Mouse (Mus musculus): Measurements from ENCODE around the gene Tnnc1.

Gene Tnnc1

GRCm38 (mm10) chr14:31244777-31245176 is 36.7 kb downstream of the Tnnc1 start:
- peaks cover 4% of the 10 kb centered on the region; the same call in 1 of the 2 replicates for H3K36me3 ChIP-seq (ENCODE audit: control insufficient read depth, insufficient read depth, low read length, poor library complexity, severe bottlenecking)

GRCm38 (mm10) chr14:31245946-31246345 is 37.8 kb downstream of the Tnnc1 start:
- Histone ChIP-seq H3K27me3 (ENCODE audit: control insufficient read depth, insufficient read depth, low read length, poor library complexity, severe bottlenecking) (no peaks in the 10 kb centered on the region), H3K36me3 (ENCODE audit: control insufficient read depth, insufficient read depth, low read length, poor library complexity, severe bottlenecking) (no peaks in the 10 kb centered on the region)
- no peak for DNase-seq (ENCODE audit: low read depth, low spot score)

More at GRCm38 (mm10) chr14:31244777-31245176, 36.7 kb downstream of the Tnnc1 start:
- H3K27me3 ChIP-seq (ENCODE audit: control insufficient read depth, insufficient read depth, low read length, poor library complexity, severe bottlenecking) = no peaks in the 10 kb centered on the region
- no peak for DNase-seq (ENCODE audit: low read depth, low spot score)

DNA sequence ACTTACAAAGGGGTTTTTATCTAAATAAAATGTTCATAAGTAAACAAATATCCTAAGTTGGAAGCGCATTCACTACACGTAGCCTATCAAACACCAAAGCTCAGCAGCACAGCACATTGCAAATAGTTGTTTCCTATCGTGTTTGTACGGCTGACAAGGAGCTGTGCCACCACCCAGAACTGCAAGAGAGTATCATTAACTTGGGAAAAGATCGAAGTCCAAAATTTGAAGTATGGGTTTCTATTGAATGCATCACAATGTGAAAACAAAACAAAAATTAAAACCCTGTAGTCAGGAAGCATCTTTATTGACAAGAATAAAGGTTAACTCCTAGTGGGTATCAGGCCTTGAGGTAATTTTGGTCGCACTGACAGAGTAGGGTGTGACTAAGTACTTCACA is 40.3 kb downstream of the Tnnc1 start:
- no peak for DNase-seq (ENCODE audit: low read depth, low spot score)
- H3K27me3 ChIP-seq (ENCODE audit: control insufficient read depth, insufficient read depth, low read length, poor library complexity, severe bottlenecking) = no peaks in the 10 kb centered on the region
- H3K36me3 ChIP-seq (ENCODE audit: control insufficient read depth, insufficient read depth, low read length, poor library complexity, severe bottlenecking) = peaks cover 2% of the 10 kb centered on the region; the same call in 1 of the 2 replicates

GRCm38 (mm10) chr14:31250222-31251083 is 42.3 kb downstream of the Tnnc1 start:
- H3K27me3 ChIP-seq (ENCODE audit: control insufficient read depth, insufficient read depth, low read length, poor library complexity, severe bottlenecking) = no peaks in the 10 kb centered on the region
- no peak for DNase-seq (ENCODE audit: low read depth, low spot score)
- peaks cover 5% of the 10 kb centered on the region for H3K36me3 ChIP-seq (ENCODE audit: control insufficient read depth, insufficient read depth, low read length, poor library complexity, severe bottlenecking)

DNA sequence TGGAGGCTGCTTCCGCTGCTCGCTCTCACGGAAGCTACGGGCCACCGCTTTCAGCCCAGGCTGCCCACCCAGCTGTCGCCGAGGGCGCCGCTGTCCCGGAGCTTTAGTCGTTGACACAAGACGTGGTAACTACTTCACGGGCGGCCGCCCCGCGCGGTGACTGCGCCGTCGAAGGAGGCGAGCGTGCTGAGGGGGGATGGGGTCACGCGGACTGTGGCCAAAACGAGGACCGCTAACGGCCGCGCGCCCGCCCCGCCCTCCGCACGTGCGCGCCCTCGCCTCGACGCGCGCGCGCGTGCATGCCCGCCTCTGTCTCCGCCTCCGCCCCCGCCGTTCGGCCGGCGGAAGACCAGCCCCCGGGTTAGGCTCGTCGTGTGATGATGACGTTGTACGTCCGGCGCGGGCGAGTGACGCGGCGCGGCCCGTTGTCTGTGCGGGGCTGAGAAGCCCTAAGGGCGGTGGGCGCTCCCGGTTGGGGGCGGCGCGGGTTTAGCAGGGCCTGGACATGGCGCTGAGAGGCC is 43.0 kb downstream of the Tnnc1 start, which contains the start of the genes Phf7 and Bap1:
TSS of gene Phf7 (minus strand) at position 234 of the 521 bp plus-strand sequence.
TSS of gene Bap1 (plus strand) at position 367 of the 521 bp plus-strand sequence.
- DNase-seq (ENCODE audit: low read depth, low spot score) = peak; percentile 96
- Histone ChIP-seq H3K27me3 (ENCODE audit: control insufficient read depth, insufficient read depth, low read length, poor library complexity, severe bottlenecking) (no peaks in the 10 kb centered on the region), H3K36me3 (ENCODE audit: control insufficient read depth, insufficient read depth, low read length, poor library complexity, severe bottlenecking) (peaks cover 7% of the 10 kb centered on the region)

DNA sequence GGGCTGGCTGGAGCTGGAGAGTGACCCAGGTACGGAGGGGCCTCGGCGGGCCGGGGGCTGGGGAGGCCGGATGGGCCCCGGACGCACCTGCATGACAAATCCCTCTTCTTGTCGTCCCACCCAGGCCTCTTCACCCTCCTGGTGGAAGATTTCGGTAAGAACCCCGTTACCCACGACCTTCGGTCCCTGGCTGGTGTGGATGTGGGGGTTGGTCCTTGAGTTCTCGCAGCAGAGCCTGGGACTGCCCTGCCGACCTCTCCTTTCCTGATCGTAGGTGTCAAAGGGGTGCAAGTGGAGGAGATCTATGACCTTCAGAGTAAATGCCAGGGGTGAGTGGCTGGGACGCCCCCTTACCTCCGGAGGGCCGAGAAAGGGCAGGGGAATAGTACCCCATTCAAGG is 43.5 kb downstream of the Tnnc1 start:
- DNase-seq (ENCODE audit: low read depth, low spot score) = no peak
- no peaks in the 10 kb centered on the region for H3K27me3 ChIP-seq (ENCODE audit: control insufficient read depth, insufficient read depth, low read length, poor library complexity, severe bottlenecking)

DNA sequence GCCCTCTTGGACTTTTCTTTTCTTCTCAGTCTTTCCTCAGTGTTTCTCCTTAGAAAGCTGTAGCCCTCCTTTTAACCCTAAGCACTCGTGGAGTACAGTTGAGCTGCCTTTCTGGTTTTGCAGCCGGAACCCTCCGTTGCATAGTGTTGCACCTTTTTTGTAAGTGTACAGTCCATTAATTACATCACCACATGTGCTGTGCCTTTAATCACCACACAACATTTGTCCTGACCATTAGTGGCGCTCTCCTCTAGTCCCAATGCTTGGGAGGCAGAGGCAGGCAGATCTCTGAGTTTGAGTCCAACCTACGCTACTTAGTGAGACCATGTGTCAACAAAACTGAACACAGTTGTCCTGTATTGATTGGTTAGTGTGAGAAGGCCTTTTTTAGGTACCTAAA is 44.0 kb downstream of the Tnnc1 start:
- no peak for DNase-seq (ENCODE audit: low read depth, low spot score)
- peaks cover 16% of the 10 kb centered on the region for H3K36me3 ChIP-seq (ENCODE audit: control insufficient read depth, insufficient read depth, low read length, poor library complexity, severe bottlenecking)
- no peaks in the 10 kb centered on the region for H3K27me3 ChIP-seq (ENCODE audit: control insufficient read depth, insufficient read depth, low read length, poor library complexity, severe bottlenecking)

More for the DNA sequence above, 43.5 kb downstream of the Tnnc1 start:
- peaks cover 12% of the 10 kb centered on the region for H3K36me3 ChIP-seq (ENCODE audit: control insufficient read depth, insufficient read depth, low read length, poor library complexity, severe bottlenecking)

DNA sequence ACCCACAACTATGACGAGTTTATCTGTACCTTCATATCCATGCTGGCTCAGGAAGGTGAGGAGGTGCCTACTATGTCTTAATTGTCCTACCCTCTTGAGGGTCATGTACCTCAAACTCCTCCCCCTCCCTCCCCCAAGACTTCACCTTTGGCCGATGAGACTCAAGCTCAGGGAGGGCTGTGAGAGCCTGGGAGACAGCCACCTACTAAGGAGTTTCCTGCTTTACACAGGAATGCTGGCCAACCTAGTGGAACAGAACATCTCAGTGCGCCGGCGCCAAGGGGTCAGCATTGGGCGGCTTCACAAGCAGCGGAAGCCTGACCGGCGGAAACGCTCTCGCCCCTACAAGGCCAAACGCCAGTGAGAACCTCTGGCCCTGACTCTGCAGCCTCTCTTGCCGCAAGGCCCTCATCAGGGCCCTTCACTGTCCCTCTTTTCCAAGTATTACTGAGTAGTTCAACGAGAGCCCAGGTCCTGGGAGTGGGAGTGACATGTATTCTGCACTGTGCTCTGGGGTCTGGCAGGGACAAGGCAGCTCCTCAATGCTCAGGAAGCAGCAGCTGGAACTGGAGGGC is 50.5 kb downstream of the Tnnc1 start:
- H3K27me3 ChIP-seq (ENCODE audit: control insufficient read depth, insufficient read depth, low read length, poor library complexity, severe bottlenecking) = no peaks in the 10 kb centered on the region
- peaks cover 23% of the 10 kb centered on the region for H3K36me3 ChIP-seq (ENCODE audit: control insufficient read depth, insufficient read depth, low read length, poor library complexity, severe bottlenecking)
- DNase-seq (ENCODE audit: low read depth, low spot score) = no peak

DNA sequence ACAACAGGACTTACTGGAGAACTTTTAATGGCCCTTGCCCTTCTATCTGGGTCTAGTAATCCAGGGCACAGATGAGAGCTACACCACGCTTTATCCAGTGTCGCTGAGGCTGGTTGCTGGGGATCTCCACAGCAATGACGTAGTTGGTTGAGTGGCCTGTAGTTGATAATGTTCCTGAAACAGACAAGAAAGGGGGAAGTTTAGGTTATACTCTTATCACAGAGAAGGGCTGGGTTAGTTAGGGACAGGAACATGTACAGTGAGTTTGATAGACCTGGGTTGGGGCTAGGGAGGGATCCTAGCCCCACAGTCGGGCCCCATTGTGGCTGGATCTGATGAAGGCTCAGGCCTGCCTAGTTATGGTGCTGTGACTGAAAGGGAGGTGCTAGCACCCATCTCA is 52.3 kb downstream of the Tnnc1 start:
- Histone ChIP-seq H3K27me3 (ENCODE audit: control insufficient read depth, insufficient read depth, low read length, poor library complexity, severe bottlenecking) (no peaks in the 10 kb centered on the region), H3K36me3 (ENCODE audit: control insufficient read depth, insufficient read depth, low read length, poor library complexity, severe bottlenecking) (peaks cover 19% of the 10 kb centered on the region)
- no peak for DNase-seq (ENCODE audit: low read depth, low spot score)

GRCm38 (mm10) chr14:31260932-31261331 is 52.8 kb downstream of the Tnnc1 start:
- peaks cover 19% of the 10 kb centered on the region for H3K36me3 ChIP-seq (ENCODE audit: control insufficient read depth, insufficient read depth, low read length, poor library complexity, severe bottlenecking)
- no peak for DNase-seq (ENCODE audit: low read depth, low spot score)
- no peaks in the 10 kb centered on the region for H3K27me3 ChIP-seq (ENCODE audit: control insufficient read depth, insufficient read depth, low read length, poor library complexity, severe bottlenecking)

All from splenic B cell, adult 2 months (primary cell).